Mouse (Mus musculus): ENCODE results near the gene Os9.
"Not testable (repeated sequence)": the region's sequence is repeated elsewhere in the genome, so short reads cannot be mapped to it uniquely, and the experiment has no call there.

Os9 gene

GRCm38 (mm10) chr10:127144536-127144935, 23.6 kb upstream of the Os9 start:
- DNase-seq: no peak

GRCm38 (mm10) chr10:127143228-127143627, 22.3 kb upstream of the Os9 start:
- no peak for DNase-seq

DNA sequence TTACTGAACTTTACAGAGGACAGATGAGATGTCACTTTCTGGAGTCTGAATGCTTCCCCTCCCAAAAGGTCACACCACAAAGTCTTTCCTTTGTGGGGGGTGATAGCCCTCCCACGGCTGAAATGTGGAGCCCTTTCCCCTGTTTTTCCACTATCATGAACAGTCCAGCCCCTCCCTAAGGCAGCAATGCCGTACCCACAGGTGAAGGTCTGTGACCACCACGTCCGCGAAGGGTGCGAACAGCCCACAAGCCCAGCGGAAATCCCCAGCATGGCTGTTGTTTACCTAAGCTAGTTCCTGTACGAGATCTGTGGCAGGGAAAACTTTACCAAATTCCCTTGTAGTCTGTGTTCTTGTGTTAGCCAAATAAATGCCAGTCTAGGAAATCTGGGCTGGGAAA, 20.6 kb upstream of the Os9 start:
- DNase-seq: no peak

- no peak for DNase-seq
Measured at GRCm38 (mm10) chr10:127140971-127141370, 20.0 kb upstream of the Os9 start.

- DNase-seq: no peak
Measured at GRCm38 (mm10) chr10:127138328-127139141, 17.6 kb upstream of the Os9 start.

GRCm38 (mm10) chr10:127137896-127138295, 17.0 kb upstream of the Os9 start:
- no peak for DNase-seq

DNA sequence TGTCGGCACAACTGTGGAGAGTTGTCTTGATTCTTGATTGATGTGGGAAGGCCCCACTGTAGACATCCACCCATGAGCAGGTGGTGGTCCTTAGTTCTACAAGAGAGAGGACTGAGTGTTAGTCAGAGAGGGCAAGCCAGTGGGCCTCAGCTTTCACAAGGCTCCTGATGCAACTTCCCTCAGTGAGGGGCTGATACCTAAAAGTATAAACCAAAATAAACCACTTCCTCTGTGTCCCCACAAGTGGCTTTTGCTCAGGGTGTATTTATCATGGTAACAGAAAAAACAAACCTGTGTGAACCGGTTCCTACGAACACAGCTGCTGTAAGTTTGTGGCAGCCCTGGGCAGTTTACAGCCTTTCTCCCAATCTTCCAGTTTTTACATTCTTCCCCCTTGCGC, 15.6 kb upstream of the Os9 start:
- no peak for DNase-seq

DNA sequence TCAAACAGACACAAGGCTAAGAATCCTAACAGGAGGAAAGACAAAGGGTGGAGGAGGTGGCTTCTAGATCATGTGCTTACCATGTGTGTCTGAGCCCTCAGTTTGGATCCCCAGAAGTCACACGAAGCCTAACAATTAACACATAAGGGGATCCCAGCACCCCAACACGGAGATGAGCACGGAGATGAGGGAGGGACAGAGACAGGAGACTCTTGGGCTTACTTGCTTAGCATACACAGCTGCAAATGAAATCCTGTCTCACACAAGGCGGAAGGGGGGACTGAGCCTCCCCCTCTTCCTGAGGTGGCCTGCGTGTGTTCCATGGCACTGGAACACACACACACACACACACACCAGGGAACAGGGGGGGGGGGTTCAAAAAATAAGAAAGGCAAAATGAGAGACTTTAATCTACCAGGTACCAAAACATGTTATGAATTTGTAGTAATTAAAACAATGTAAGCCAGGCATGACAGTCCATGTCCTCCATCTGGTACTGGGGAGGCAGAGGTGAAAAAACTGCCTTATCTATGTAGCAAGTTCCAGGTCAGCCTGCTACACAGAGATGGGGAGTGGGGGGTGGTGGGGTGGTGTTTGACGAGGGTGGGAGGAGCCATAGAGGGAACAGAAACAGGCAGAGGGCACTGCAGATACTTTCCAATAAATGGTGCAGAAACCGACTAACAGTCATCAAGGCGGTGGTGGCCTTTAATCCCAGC, 14.3 kb upstream of the Os9 start:
- no peak for DNase-seq

DNA sequence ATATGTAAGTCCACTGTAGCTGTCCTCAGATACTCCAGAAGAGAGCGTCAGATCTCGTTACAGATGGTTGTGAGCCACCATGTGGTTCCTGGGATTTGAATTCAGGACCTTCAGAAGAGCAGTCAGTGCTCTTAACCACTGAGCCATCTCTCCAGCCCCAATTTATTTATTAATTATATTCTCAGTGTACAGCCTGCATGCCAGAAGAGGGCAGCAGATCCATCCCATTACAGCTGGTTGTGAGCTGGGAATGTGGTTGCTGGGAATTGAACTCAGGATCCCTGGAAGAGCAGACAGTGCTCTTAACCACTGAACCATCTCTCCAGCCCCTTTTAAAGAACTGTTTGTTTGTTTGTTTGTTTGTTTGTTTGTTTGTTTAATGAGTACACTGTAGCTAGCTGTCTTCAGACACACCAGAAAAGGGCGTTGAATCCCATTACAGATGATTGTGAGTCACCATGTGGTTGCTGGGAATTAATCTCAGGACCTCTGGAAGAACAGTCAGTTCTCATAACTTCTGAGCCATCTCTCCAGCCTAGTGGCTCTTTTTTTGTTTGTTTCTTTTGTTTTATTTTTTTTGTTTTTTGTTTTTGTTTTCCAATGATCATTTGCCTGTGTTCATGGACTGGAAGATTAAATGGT, 13.6 kb upstream of the Os9 start:
- DNase-seq: not testable (repeated sequence)

- no peak for DNase-seq
Measured at GRCm38 (mm10) chr10:127132469-127132868, 11.5 kb upstream of the Os9 start.

DNA sequence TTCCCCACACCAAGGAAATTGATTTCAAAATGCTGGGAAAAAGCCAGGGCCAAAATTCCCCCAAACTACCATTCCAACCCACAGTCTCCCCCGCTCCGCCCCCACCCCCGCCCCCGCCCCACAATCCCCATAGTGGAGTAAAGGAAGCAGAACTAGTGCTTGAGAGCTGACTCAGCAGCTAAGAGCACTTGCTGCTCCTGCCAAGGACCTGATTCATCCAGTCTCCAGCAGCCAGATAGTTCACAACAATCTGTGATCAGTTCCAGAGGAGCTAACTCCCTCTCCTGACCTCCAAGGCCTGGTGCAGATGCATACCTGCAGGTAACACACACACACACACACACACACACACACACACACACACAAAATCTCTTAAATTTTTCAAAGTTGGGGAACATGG, 8.5 kb upstream of the Os9 start:
- DNase-seq: no peak

DNA sequence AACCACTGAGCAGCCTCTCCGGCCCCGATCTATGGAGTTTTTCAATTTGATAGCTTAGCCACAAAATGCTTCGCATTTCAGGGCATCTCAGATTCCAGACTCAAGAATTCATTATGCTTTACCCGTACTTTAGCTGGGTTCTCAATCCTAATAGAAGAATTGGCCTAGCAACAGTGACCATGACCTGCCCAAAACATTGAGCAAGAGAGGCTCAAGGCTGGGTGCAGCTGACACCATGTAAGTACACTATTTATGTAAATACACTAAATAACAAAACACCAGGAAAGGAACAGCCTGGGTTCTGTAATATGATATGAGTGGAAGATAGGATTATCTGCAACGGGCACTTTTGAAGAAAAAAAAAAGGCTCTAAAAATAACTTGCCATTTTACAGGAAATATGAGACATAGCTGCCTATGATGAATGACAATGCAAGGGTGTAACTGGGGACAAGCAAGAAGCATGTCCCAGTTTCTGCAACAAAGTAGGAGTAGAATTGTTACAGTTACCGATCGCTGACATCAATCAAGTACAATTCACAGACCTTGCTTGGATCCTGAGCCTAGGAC, 6.9 kb upstream of the Os9 start:
- no peak for DNase-seq

DNA sequence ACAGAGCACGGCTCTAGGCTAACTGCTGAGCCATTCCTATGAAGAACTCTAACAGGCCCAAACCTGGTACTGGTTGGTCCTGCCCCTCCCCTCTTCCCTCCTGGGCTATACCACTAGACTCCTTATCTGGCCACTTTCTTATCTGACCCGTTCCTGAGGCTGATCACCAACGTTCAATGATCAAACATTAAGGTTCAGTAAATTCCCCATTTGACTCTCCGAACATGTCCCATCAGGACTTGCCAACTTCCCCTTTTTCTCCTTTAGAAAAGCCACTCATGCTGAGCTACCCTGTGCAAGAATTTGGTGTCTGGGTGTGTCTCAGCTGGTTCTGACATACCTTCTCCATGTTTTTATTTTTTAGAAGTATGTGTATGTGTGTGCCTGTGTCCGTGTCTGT, 5.6 kb upstream of the Os9 start:
- DNase-seq: no peak

- DNase-seq: peak; percentile 43
Measured at GRCm38 (mm10) chr10:127125210-127126001, 4.5 kb upstream of the Os9 start.

DNA sequence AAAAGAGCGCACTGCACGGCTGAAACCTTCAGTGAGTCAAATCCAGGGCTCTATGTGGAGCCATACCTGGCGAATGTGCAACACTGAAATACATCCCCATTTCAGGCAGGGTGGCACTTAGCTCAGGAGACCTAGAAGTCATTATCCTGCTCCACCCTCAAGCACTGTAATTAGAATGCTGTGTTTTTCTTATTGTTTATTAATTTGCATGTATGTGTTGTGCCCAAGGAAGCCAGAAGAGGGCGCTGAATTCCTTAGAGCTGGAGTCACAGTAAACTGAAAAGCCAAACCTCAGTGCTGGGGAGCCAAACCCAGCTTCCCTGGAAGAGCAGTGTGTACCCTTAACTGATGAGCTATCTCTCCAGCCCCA, 2.5 kb upstream of the Os9 start:
- peak; percentile 46 for DNase-seq

DNA sequence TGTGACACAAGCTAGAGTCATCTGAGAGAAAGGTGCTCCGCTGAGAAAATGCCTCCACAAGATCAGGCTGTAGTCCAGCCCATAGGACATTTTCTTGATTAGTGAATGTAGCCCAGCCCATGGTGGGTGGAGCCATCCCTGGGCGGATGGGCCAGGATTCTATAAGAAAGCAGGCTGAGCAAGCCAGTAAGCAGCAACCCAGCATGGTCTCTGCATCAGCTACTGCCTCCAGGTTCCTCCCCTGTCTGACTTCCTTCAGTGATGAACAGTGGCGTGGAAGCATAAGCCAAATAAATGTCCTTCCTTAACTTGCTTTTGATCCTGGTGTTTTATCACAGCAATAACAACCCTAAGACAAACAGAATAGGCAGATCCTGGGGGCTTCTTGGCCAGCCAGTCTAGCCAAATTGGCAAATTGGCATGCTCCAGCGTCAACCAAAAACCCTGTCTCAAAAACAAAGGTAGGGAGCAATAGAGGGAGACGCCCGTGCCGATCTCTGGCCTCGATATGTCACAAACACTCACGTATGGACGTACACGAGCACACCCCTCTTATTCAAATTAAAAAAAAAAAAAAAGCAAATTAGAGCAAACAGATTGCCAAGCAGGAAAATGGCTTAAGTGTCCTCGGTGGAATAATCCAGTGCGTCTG, 2.0 kb upstream of the Os9 start:
- DNase-seq: peak; percentile 24

GRCm38 (mm10) chr10:127122018-127122417, 1.1 kb upstream of the Os9 start:
- no peak for DNase-seq

- no peak for DNase-seq
Measured at GRCm38 (mm10) chr10:127120301-127121065, 448 bp downstream of the Os9 start.

DNA sequence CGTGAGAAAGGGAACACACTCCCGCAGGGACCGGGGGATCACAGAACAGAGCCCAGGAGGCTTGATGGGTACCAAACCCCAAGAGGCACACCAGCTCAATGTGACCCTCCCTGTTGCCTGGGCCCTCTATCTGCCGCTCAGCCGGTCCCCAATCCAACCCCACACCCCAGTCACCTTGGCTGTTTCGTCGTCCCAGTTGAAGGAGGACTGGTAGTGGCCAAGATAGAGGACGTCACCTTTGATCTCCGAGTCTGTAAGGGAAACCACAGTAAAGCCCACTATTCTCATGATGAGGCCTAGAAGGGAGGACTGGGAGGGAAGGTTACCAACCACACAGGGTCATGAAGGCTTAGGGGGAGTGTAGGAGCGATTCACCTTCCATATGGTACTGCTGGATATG, 1.7 kb downstream of the Os9 start:
- DNase-seq: no peak

- no peak for DNase-seq
Measured at GRCm38 (mm10) chr10:127118470-127118869, 2.5 kb downstream of the Os9 start.

DNA sequence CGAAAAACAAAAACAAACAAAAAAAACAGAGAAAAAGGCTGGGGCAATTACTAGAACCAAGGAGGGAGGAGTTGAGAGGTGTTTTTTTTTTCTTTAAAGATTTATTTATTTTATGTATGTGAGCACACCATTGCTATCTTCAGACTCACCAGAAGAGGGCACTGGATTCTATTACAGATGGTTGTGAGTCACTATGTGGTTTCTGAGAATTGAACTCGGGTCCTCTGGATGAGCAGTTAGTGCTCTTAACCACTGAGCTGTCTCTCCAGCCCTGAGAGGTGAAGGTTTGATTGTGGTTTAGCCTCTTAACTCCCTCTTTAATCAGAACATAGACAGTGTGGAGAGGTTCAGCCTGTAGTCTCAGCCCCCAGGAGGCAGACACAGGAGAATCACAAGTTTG, 5.9 kb downstream of the Os9 start:
- DNase-seq: no peak

GRCm38 (mm10) chr10:127114408-127114807, 6.5 kb downstream of the Os9 start:
- no peak for DNase-seq
